Mouse (Mus musculus): ENCODE measurements around the gene Vstm2l.

DNA sequence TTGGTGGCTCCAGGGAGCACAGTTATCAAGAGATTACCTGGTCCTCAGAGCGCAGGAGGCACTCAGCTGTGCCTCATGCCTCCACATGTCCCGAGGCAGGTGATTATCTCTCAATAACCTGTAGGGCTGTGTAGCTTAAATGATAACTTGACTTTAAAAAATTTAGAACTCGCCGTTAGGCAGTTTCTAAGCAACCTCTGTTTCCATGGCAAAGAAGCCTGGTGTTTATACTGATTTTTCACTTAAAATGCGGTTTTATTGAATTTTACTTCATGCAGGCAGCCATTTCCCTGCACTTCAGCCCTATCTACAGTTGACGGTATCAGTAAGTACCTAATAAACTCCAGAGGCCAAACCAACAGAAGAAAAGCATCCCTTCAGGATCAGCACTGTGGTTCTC is 71.8 kb downstream of the Vstm2l start:
- TF ChIP-seq CTCF (IDR thresholded peaks at IDR 0.05; ENCODE audit: insufficient read depth, low read length) (no peak), POLR2A (IDR thresholded peaks at IDR 0.05; ENCODE audit: borderline replicate concordance, extremely low read depth, low read depth, low read length) (no peak)
